Mouse (Mus musculus) G1E (cell line): Measurements from ENCODE around the gene Gm36028. TPM values are rescaled to one million over a fixed set of nuclear protein-coding genes. Genes with fewer than 3 reads are reported as not detected.

ENCODE experiments used
- ATAC-seq: 2 replicates; pipeline ENCODE4 v1.8.0; 2016; ENCODE audit warnings: mild to moderate bottlenecking; ENCODE audit not compliant: insufficient number of reproducible peaks, poor library complexity, low FRiP score, severe bottlenecking; ENCODE audit errors: extremely low read depth
- DNase-seq: peaks from one replicate; pipeline ENCODE4 v3.0.0; 2012; ENCODE audit warnings: low spot score
- H3K27me3 ChIP-seq: 2 replicates; pipeline ENCODE4 v1.6.1; 2012; ENCODE audit warnings: mild to moderate bottlenecking, low read length, inconsistent platforms; ENCODE audit not compliant: insufficient read depth
- H3K36me3 ChIP-seq: replicated peaks from 2 replicates; pipeline ENCODE3; 2012; ENCODE audit warnings: mild to moderate bottlenecking, inconsistent platforms
- H3K4me1 ChIP-seq: 2 replicates; pipeline ENCODE4 v1.6.1; 2012; ENCODE audit warnings: low read depth, low read length, inconsistent platforms, mixed read lengths; ENCODE audit not compliant: insufficient read depth
- H3K4me3 ChIP-seq: 2 replicates; pipeline ENCODE4 v1.5.1; 2012; ENCODE audit warnings: low read depth, mild to moderate bottlenecking, inconsistent platforms, low read length, moderate library complexity, mixed read lengths
- H3K9me3 ChIP-seq: replicated peaks from 2 replicates; pipeline ENCODE4 v1.6.1; 2012; ENCODE audit warnings: inconsistent platforms
- CTCF ChIP-seq: IDR thresholded peaks from 2 replicates; pipeline ENCODE4 v1.5.1; 2012; ENCODE audit warnings: low read depth, low read length, inconsistent platforms, mixed read lengths
- GATA1 ChIP-seq: IDR thresholded peaks from 2 replicates; pipeline ENCODE4 v1.6.1; 2012; ENCODE audit warnings: borderline replicate concordance, low read length, inconsistent platforms, mixed read lengths
- GATA2 ChIP-seq: IDR thresholded peaks from 2 replicates; pipeline ENCODE4 v1.6.1; 2012; ENCODE audit warnings: low read depth, low read length, inconsistent platforms, borderline replicate concordance
- POLR2AphosphoS5 ChIP-seq: IDR thresholded peaks from 2 replicates; pipeline ENCODE4 v1.6.1; 2012; ENCODE audit warnings: low read depth, low read length, inconsistent platforms; ENCODE audit not compliant: insufficient replicate concordance
- TAL1 ChIP-seq: conservative IDR thresholded peaks from 2 replicates; pipeline ENCODE4 v1.6.1; 2012; ENCODE audit warnings: low read depth, low read length, inconsistent platforms, mixed read lengths
- polyA plus RNA-seq: library from polyadenylated mRNA; stranded (reverse); fragments of >175 nt; gene quantifications from 2 replicates; pipeline ENCODE4 v1.2.3, GENCODE M21; 2012
- total RNA-seq, 2 experiments: library from RNA; stranded (forward) in 1 of 2; stranded (reverse) in 1 of 2; fragments of 200-1000 nt in 1 of 2; fragments of >200 nt in 1 of 2; fragmentation: Nextera tagmentation in 1 of 2; gene quantifications; 2 replicates each; pipeline ENCODE4 v1.2.3; 2014 to 2017

Gm36028 gene
- total and polyA plus RNA-seq, 3 experiments: 0.16 TPM; not detected in 2

DNA sequence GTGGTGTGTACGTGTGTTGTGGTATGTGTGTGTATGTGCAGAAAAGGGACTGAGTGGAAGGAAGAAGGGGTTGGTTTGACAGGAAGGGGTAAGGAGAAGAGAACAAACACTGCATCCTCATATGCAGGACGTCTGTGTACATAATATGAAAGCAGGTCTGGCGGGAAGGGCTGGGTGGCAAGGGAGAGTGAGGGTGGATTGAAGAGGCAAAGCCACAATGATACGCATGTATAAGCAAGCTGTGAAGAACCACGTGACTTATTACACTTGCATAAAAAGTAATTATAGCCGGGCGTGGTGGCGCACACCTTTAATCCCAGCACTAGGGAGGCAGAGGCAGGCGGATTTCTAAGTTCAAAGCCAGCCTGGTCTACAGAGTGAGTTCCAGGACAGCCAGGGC is 4.9 kb upstream of the Gm36028 start:
- Histone ChIP-seq H3K27me3 (peaks cover 17% of the 10 kb centered on the region; the same call in 1 of the 2 replicates), H3K36me3 (peaks cover 8% of the 10 kb centered on the region), H3K9me3 (0 out of 2 replicates have a peak, but pooled peaks cover 2% of the 10 kb centered on the region), H3K4me1 (peaks cover 20% of the 10 kb centered on the region), H3K4me3 (no peak overlapping the region)
- DNase-seq (no peak), ATAC-seq (no peak)
- no peak for TF ChIP-seq CTCF
- no peak for TF ChIP-seq GATA2
- TF ChIP-seq GATA1: no peak
- no peak for TF ChIP-seq TAL1
- no peak for TF ChIP-seq POLR2AphosphoS5

GRCm38 (mm10) chr16:37863876-37864275 is 2.9 kb upstream of the Gm36028 start:
- TF ChIP-seq GATA1 (no peak), GATA2 (no peak), TAL1 (no peak), CTCF (no peak), POLR2AphosphoS5 (no peak)
- Histone ChIP-seq H3K9me3 (0 out of 2 replicates have a peak, but pooled peaks cover 2% of the 10 kb centered on the region), H3K36me3 (no peaks in the 10 kb centered on the region), H3K4me3 (no peak overlapping the region), H3K27me3 (peaks cover 20% of the 10 kb centered on the region), H3K4me1 (peaks cover 8% of the 10 kb centered on the region)
- DNase-seq: no peak
- no peak for ATAC-seq

GRCm38 (mm10) chr16:37860213-37860612 is 733 bp downstream of the Gm36028 start:
- 0 out of 2 replicates have a peak, but pooled peaks cover 2% of the 10 kb centered on the region for H3K9me3 ChIP-seq
- peaks cover 5% of the 10 kb centered on the region for H3K4me1 ChIP-seq
- no peak for DNase-seq
- ATAC-seq: no peak
- H3K4me3 ChIP-seq: no peak overlapping the region
- H3K27me3 ChIP-seq: peaks cover 24% of the 10 kb centered on the region
- no peaks in the 10 kb centered on the region for H3K36me3 ChIP-seq
- TF ChIP-seq GATA2 (no peak), CTCF (no peak), GATA1 (no peak), POLR2AphosphoS5 (no peak), TAL1 (no peak)

DNA sequence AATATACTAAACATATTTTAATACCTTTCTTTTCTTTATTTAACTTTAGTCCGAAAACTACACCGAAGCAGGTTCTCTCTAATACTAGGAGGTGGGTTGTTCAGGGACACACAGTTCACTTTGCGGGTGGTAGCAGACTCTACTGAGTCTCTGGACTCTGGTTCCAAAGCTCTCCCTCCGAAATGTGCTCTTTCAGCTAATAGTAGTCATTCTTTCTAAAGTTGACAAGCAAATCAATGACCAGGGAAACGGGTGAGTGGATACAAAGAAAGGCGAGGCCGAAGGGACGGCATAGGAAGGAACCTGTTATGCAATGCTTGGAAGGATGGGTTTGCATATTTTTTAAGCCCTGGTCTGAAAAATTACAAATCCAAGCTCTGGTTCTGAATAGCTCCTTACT is 3.5 kb downstream of the Gm36028 start:
- DNase-seq (no peak), ATAC-seq (no peak)
- TF ChIP-seq GATA2: no peak
- no peak for TF ChIP-seq TAL1
- no peak for TF ChIP-seq POLR2AphosphoS5
- TF ChIP-seq CTCF: no peak
- no peak for TF ChIP-seq GATA1
- H3K36me3 ChIP-seq: no peaks in the 10 kb centered on the region
- 0 out of 2 replicates have a peak, but pooled peaks cover 2% of the 10 kb centered on the region for H3K9me3 ChIP-seq
- peaks cover 30% of the 10 kb centered on the region for H3K27me3 ChIP-seq
- peaks cover 5% of the 10 kb centered on the region for H3K4me1 ChIP-seq
- H3K4me3 ChIP-seq: no peak overlapping the region

DNA sequence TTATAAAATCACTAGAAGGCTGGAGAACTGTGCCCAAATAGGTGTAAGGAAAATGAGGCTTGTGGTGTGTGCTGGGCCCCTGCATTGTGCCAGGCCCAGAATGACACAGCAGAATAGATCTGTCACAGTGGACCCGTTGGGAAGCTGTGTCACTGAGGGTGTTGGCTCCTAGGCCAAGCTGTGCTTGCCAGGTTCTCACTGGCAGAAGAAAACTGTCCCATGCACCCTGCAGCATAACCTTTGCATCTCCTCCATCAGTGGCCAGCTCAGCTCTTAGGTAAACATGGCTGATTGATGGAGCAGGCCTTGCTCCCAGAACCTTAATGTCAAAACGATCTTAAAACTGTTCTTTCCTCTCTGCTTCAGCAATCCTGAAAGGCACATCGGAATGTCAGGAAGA is 4.6 kb downstream of the Gm36028 start:
- DNase-seq (no peak), ATAC-seq (no peak)
- Histone ChIP-seq H3K4me3 (no peak overlapping the region), H3K4me1 (peaks cover 5% of the 10 kb centered on the region), H3K27me3 (peaks cover 35% of the 10 kb centered on the region), H3K36me3 (no peaks in the 10 kb centered on the region), H3K9me3 (no peaks in the 10 kb centered on the region)
- TF ChIP-seq CTCF (no peak), POLR2AphosphoS5 (no peak), GATA1 (no peak), GATA2 (no peak), TAL1 (no peak)

DNA sequence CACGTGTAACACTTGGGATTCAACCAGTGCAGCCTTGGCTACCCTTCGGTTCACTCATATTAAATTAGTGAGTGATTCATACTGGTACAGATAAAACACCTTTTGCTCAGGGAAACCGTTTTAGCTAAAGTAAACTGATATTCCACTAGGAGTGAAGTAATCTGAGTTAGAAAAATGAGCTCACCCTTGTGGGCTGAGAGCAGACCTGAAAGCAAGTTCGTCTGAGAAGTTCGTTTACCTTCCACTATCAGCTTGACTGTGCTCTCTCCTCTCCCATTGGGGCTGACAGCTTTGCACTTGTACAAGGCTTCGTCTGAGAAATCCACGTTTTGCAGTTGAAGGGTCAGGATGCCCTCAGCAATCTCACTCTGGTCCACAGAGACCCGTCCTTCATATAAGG is 5.4 kb downstream of the Gm36028 start:
- TF ChIP-seq TAL1: no peak
- no peak for TF ChIP-seq CTCF
- TF ChIP-seq POLR2AphosphoS5: no peak
- TF ChIP-seq GATA1: no peak
- no peak for TF ChIP-seq GATA2
- ATAC-seq (no peak), DNase-seq (no peak)
- Histone ChIP-seq H3K4me3 (no peak overlapping the region), H3K9me3 (no peaks in the 10 kb centered on the region), H3K4me1 (peaks cover 5% of the 10 kb centered on the region), H3K36me3 (no peaks in the 10 kb centered on the region), H3K27me3 (peaks cover 34% of the 10 kb centered on the region)
